Mouse (Mus musculus): ENCODE data around the gene Kif3b.

DNA sequence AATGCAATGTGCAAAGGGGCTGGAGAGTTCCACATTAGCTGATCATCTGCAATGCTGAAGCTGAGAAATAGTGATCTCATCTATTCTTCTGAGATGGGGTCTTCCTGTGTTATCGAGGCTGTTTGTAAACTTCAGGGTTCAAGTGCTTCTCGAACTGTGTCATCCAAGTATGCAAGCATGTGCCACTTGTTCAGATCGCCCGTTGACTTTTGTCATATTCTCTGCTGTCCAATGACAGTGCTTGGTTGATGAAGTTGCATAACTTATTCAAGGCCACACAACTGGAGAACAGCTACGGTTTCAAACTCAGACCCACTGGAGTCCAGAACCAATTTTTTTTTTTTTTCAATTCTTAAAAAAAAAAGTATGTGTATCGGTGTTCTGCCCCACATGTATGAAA is 51.0 kb downstream of the Kif3b start:
- TF ChIP-seq GATA1 (IDR thresholded peaks at IDR 0.05; ENCODE audit: low read length) = no peak
- TF ChIP-seq TAL1 (IDR thresholded peaks at IDR 0.05; ENCODE audit: low read length) = no peak

Data from erythroblast, embryonic 14.5 days (primary cell).